Mouse (Mus musculus): ENCODE data around the gene Gjb5. TPM values are rescaled to one million over a fixed set of nuclear protein-coding genes. Genes with fewer than 3 reads are reported as not detected.

Gene Gjb5
- polyA plus RNA-seq, 1 experiment from 2014 or later: 1.8 TPM

GRCm38 (mm10) chr4:127368379-127368973 is 10.5 kb upstream of the Gjb5 start:
- H3K27me3 ChIP-seq (ENCODE audit: insufficient read depth, poor library complexity, severe bottlenecking): peaks cover 8% of the 10 kb centered on the region; the same call in 1 of the 2 replicates
- no peaks in the 10 kb centered on the region for H3K9me3 ChIP-seq
- H3K4me1 ChIP-seq: peaks cover 52% of the 10 kb centered on the region
- 28% methylated on average over 13 of the region's 13 CpGs for WGBS
- H3K36me3 ChIP-seq: no peaks in the 10 kb centered on the region
- H3K4me3 ChIP-seq: no peak overlapping the region
- DNase-seq (ENCODE audit: low spot score): peak; percentile 85
- H3K27ac ChIP-seq: peak overlapping the region; percentile 37; the same call in 1 of the 2 replicates

- Histone ChIP-seq H3K36me3 (no peaks in the 10 kb centered on the region), H3K27ac (peak overlapping the region; percentile 68), H3K4me3 (no peak overlapping the region), H3K27me3 (ENCODE audit: insufficient read depth, poor library complexity, severe bottlenecking) (peaks cover 8% of the 10 kb centered on the region; the same call in 1 of the 2 replicates), H3K9me3 (no peaks in the 10 kb centered on the region), H3K4me1 (peaks cover 38% of the 10 kb centered on the region)
- WGBS: 10% methylated on average over 4 of the region's 4 CpGs
- no peak for DNase-seq (ENCODE audit: low spot score)
These were observed 7.9 kb upstream of the Gjb5 start for GRCm38 (mm10) chr4:127365834-127366233.

- DNase-seq (ENCODE audit: low spot score): no peak
- Histone ChIP-seq H3K36me3 (no peaks in the 10 kb centered on the region), H3K4me3 (no peak overlapping the region), H3K9me3 (no peaks in the 10 kb centered on the region), H3K27me3 (ENCODE audit: insufficient read depth, poor library complexity, severe bottlenecking) (peaks cover 8% of the 10 kb centered on the region; the same call in 1 of the 2 replicates), H3K4me1 (peaks cover 38% of the 10 kb centered on the region), H3K27ac (peak overlapping the region; percentile 68)
- 8% methylated on average over 5 of the region's 5 CpGs for whole genome bisulfite sequencing
These were observed 7.5 kb upstream of the Gjb5 start for GRCm38 (mm10) chr4:127365433-127365832.

- DNase-seq (ENCODE audit: low spot score): no peak
- 58% methylated on average over 6 of the region's 6 CpGs for WGBS
- no peaks in the 10 kb centered on the region for H3K36me3 ChIP-seq
- peaks cover 45% of the 10 kb centered on the region for H3K4me1 ChIP-seq
- H3K27ac ChIP-seq: peak overlapping the region; percentile 68
- no peak overlapping the region for H3K4me3 ChIP-seq
- H3K9me3 ChIP-seq: no peaks in the 10 kb centered on the region
- H3K27me3 ChIP-seq (ENCODE audit: insufficient read depth, poor library complexity, severe bottlenecking): peaks cover 14% of the 10 kb centered on the region
These were observed 6.5 kb upstream of the Gjb5 start for GRCm38 (mm10) chr4:127364431-127364830.

GRCm38 (mm10) chr4:127363331-127363730 is 5.3 kb upstream of the Gjb5 start:
- no peaks in the 10 kb centered on the region for H3K36me3 ChIP-seq
- DNase-seq (ENCODE audit: low spot score): no peak
- H3K27ac ChIP-seq: no peak overlapping the region
- H3K9me3 ChIP-seq: no peaks in the 10 kb centered on the region
- H3K4me1 ChIP-seq: peaks cover 43% of the 10 kb centered on the region
- 59% methylated on average over 4 of the region's 4 CpGs for WGBS
- no peak overlapping the region for H3K4me3 ChIP-seq
- peaks cover 17% of the 10 kb centered on the region for H3K27me3 ChIP-seq (ENCODE audit: insufficient read depth, poor library complexity, severe bottlenecking)

GRCm38 (mm10) chr4:127362520-127362919 is 4.5 kb upstream of the Gjb5 start:
- Histone ChIP-seq H3K4me3 (no peak overlapping the region), H3K36me3 (no peaks in the 10 kb centered on the region), H3K9me3 (no peaks in the 10 kb centered on the region), H3K27me3 (ENCODE audit: insufficient read depth, poor library complexity, severe bottlenecking) (peaks cover 25% of the 10 kb centered on the region), H3K27ac (no peak overlapping the region), H3K4me1 (peaks cover 47% of the 10 kb centered on the region)
- WGBS: 70% methylated on average over 3 of the region's 3 CpGs
- DNase-seq (ENCODE audit: low spot score): no peak

- no peaks in the 10 kb centered on the region for H3K36me3 ChIP-seq
- WGBS: 61% methylated on average over 15 of the region's 15 CpGs
- peaks cover 44% of the 10 kb centered on the region for H3K4me1 ChIP-seq
- H3K9me3 ChIP-seq: no peaks in the 10 kb centered on the region
- H3K4me3 ChIP-seq: no peak overlapping the region
- peak overlapping the region; percentile 30; the same call in 1 of the 2 replicates for H3K27ac ChIP-seq
- peaks cover 27% of the 10 kb centered on the region for H3K27me3 ChIP-seq (ENCODE audit: insufficient read depth, poor library complexity, severe bottlenecking)
- no peak for DNase-seq (ENCODE audit: low spot score)
These were observed 3.2 kb downstream of the Gjb5 start for GRCm38 (mm10) chr4:127354506-127355485.

GRCm38 (mm10) chr4:127353951-127354438 is 4.0 kb downstream of the Gjb5 start, which contains the start of gene Gjb4:
Gene Gjb4, minus strand, starts transcription at chr4:127354081.
- no peak for DNase-seq (ENCODE audit: low spot score)
- no peaks in the 10 kb centered on the region for H3K36me3 ChIP-seq
- H3K4me1 ChIP-seq: peaks cover 37% of the 10 kb centered on the region
- WGBS: 60% methylated on average over 8 of the region's 8 CpGs
- peak within 1 kb of the TSS; percentile 30 for H3K27ac ChIP-seq
- H3K9me3 ChIP-seq: no peaks in the 10 kb centered on the region
- H3K27me3 ChIP-seq (ENCODE audit: insufficient read depth, poor library complexity, severe bottlenecking): peaks cover 19% of the 10 kb centered on the region; the same call in 1 of the 2 replicates
- H3K4me3 ChIP-seq: no peak within 1 kb of the TSS

GRCm38 (mm10) chr4:127352594-127352993 is 5.4 kb downstream of the Gjb5 start:
- peaks cover 5% of the 10 kb centered on the region; the same call in 1 of the 2 replicates for H3K27me3 ChIP-seq (ENCODE audit: insufficient read depth, poor library complexity, severe bottlenecking)
- H3K4me3 ChIP-seq: no peak overlapping the region
- no peak for DNase-seq (ENCODE audit: low spot score)
- peaks cover 27% of the 10 kb centered on the region for H3K4me1 ChIP-seq
- H3K9me3 ChIP-seq: no peaks in the 10 kb centered on the region
- H3K27ac ChIP-seq: no peak overlapping the region
- H3K36me3 ChIP-seq: no peaks in the 10 kb centered on the region
- WGBS: 57% methylated on average over 1 of the region's 1 CpGs

GRCm38 (mm10) chr4:127349560-127350300 is 8.3 kb downstream of the Gjb5 start:
- H3K27ac ChIP-seq: no peak overlapping the region
- peaks cover 14% of the 10 kb centered on the region for H3K4me1 ChIP-seq
- H3K36me3 ChIP-seq: no peaks in the 10 kb centered on the region
- DNase-seq (ENCODE audit: low spot score): no peak
- no peaks in the 10 kb centered on the region for H3K27me3 ChIP-seq (ENCODE audit: insufficient read depth, poor library complexity, severe bottlenecking)
- no peaks in the 10 kb centered on the region for H3K9me3 ChIP-seq
- 58% methylated on average over 4 of the region's 4 CpGs for WGBS
- no peak overlapping the region for H3K4me3 ChIP-seq

- no peak overlapping the region for H3K27ac ChIP-seq
- no peaks in the 10 kb centered on the region for H3K9me3 ChIP-seq
- DNase-seq (ENCODE audit: low spot score): no peak
- WGBS: 78% methylated on average over 5 of the region's 5 CpGs
- H3K4me1 ChIP-seq: no peaks in the 10 kb centered on the region
- H3K36me3 ChIP-seq: no peaks in the 10 kb centered on the region
- H3K4me3 ChIP-seq: no peak overlapping the region
- H3K27me3 ChIP-seq (ENCODE audit: insufficient read depth, poor library complexity, severe bottlenecking): 0 out of 2 replicates have a peak, but pooled peaks cover 13% of the 10 kb centered on the region
These were observed 13.0 kb downstream of the Gjb5 start for GRCm38 (mm10) chr4:127345000-127345399.

GRCm38 (mm10) chr4:127341372-127341771 is 16.6 kb downstream of the Gjb5 start:
- H3K4me3 ChIP-seq: no peak overlapping the region
- 53% methylated on average over 6 of the region's 6 CpGs for WGBS
- no peak for DNase-seq (ENCODE audit: low spot score)
- H3K36me3 ChIP-seq: no peaks in the 10 kb centered on the region
- H3K9me3 ChIP-seq: no peaks in the 10 kb centered on the region
- no peaks in the 10 kb centered on the region for H3K4me1 ChIP-seq
- H3K27me3 ChIP-seq (ENCODE audit: insufficient read depth, poor library complexity, severe bottlenecking): 0 out of 2 replicates have a peak, but pooled peaks cover 13% of the 10 kb centered on the region
- H3K27ac ChIP-seq: no peak overlapping the region
